Mouse (Mus musculus) CH12.LX (cell line): ENCODE results near the gene Cox5b. TPM values are rescaled to one million over a fixed set of nuclear protein-coding genes. Genes with fewer than 3 reads are reported as not detected.

ENCODE experiments used
- polyA plus RNA-seq: library from polyadenylated mRNA; unstranded; fragments of >175 nt; gene quantifications from 2 replicates; pipeline ENCODE4 v1.2.1, GENCODE M21; 2012; ENCODE audit warnings: low read depth; ENCODE audit not compliant: insufficient read length
- total RNA-seq, 2 experiments: library from RNA; depleted of rRNA; stranded (reverse); fragments of 300-350 nt in 1 of 2; fragments of >200 nt in 1 of 2; gene quantifications; 2 replicates each; pipeline ENCODE4 v1.2.3; 2012 to 2014

The Cox5b gene
- total and polyA plus RNA-seq, 3 experiments = 448 to 599 (median 504) TPM

Other genes starting within 250 kb of the Cox5b start
- 6.0 and 8.5 TPM in 2 replicates for gene Lman2l, start 246.2 kb upstream of the Cox5b start, total RNA-seq (2012; rRNA removed)
- 7.9 and 8.8 TPM in 2 replicates for gene Lman2l, start 246.2 kb upstream of the Cox5b start, total RNA-seq (2014; rRNA removed)
- 19.1 and 20.3 TPM in 2 replicates for gene Lman2l, start 246.2 kb upstream of the Cox5b start, polyA plus RNA-seq
- gene Cnnm4, start 219.8 kb upstream of the Cox5b start, total RNA-seq (2012; rRNA removed) = 4.6 and 5.0 TPM in 2 replicates
- gene Cnnm4, start 219.8 kb upstream of the Cox5b start, total RNA-seq (2014; rRNA removed) = 3.0 and 3.2 TPM in 2 replicates
- 3.0 and 3.5 TPM in 2 replicates for gene Cnnm4, start 219.8 kb upstream of the Cox5b start, polyA plus RNA-seq
- 8.4 and 9.2 TPM in 2 replicates for gene Cnnm3, start 179.6 kb upstream of the Cox5b start, total RNA-seq (2012; rRNA removed)
- 2.8 and 3.0 TPM in 2 replicates for gene Cnnm3, start 179.6 kb upstream of the Cox5b start, total RNA-seq (2014; rRNA removed)
- 7.1 and 8.8 TPM in 2 replicates for gene Cnnm3, start 179.6 kb upstream of the Cox5b start, polyA plus RNA-seq
- 6.1 and 6.7 TPM in 2 replicates for gene Ankrd23, start 154.6 kb upstream of the Cox5b start, total RNA-seq (2012; rRNA removed)
- gene Ankrd23, start 154.6 kb upstream of the Cox5b start, total RNA-seq (2014; rRNA removed) = 2.8 and 4.1 TPM in 2 replicates
- 3.7 and 4.9 TPM in 2 replicates for gene Ankrd23, start 154.6 kb upstream of the Cox5b start, polyA plus RNA-seq
- 0.08 TPM in 1 of 2 replicates, not detected in the other for gene Gm42417, start 152.0 kb upstream of the Cox5b start, total RNA-seq (2012; rRNA removed)
- gene Gm42417, start 152.0 kb upstream of the Cox5b start, total RNA-seq (2014; rRNA removed) = not detected in 2 replicates
- 1.7 and 3.9 TPM in 2 replicates for gene Gm42417, start 152.0 kb upstream of the Cox5b start, polyA plus RNA-seq
- gene Ankrd39, start 144.0 kb upstream of the Cox5b start, total RNA-seq (2012; rRNA removed) = 11.6 and 14.8 TPM in 2 replicates
- 4.3 and 5.1 TPM in 2 replicates for gene Ankrd39, start 144.0 kb upstream of the Cox5b start, total RNA-seq (2014; rRNA removed)
- 8.5 and 11.6 TPM in 2 replicates for gene Ankrd39, start 144.0 kb upstream of the Cox5b start, polyA plus RNA-seq
- 2.2 and 3.4 TPM in 2 replicates for gene Sema4c, start 133.1 kb upstream of the Cox5b start, total RNA-seq (2012; rRNA removed)
- 0.63 and 0.70 TPM in 2 replicates for gene Sema4c, start 133.1 kb upstream of the Cox5b start, total RNA-seq (2014; rRNA removed)
- 1.5 and 1.7 TPM in 2 replicates for gene Sema4c, start 133.1 kb upstream of the Cox5b start, polyA plus RNA-seq
- not detected in 2 replicates for gene Fam178b, start 8.3 kb upstream of the Cox5b start, total RNA-seq (2012; rRNA removed)
- not detected in 2 replicates for gene Fam178b, start 8.3 kb upstream of the Cox5b start, total RNA-seq (2014; rRNA removed)
- 0.50 TPM in 1 of 2 replicates, not detected in the other for gene Fam178b, start 8.3 kb upstream of the Cox5b start, polyA plus RNA-seq
- gene 4933424G06Rik, start 18.7 kb downstream of the Cox5b start, total RNA-seq (2012; rRNA removed) = not detected in 2 replicates
- gene 4933424G06Rik, start 18.7 kb downstream of the Cox5b start, total RNA-seq (2014; rRNA removed) = 0.49 TPM in 1 of 2 replicates, not detected in the other
- gene 4933424G06Rik, start 18.7 kb downstream of the Cox5b start, polyA plus RNA-seq = not detected in 2 replicates
- gene Actr1b, start 23.0 kb downstream of the Cox5b start, total RNA-seq (2012; rRNA removed) = 66.2 and 81.8 TPM in 2 replicates
- 61.0 and 63.6 TPM in 2 replicates for gene Actr1b, start 23.0 kb downstream of the Cox5b start, total RNA-seq (2014; rRNA removed)
- 71.2 and 76.6 TPM in 2 replicates for gene Actr1b, start 23.0 kb downstream of the Cox5b start, polyA plus RNA-seq
- 0.21 and 0.25 TPM in 2 replicates for gene Zap70, start 70.3 kb downstream of the Cox5b start, total RNA-seq (2012; rRNA removed)
- gene Zap70, start 70.3 kb downstream of the Cox5b start, total RNA-seq (2014; rRNA removed) = 0.23 TPM in 2 replicates
- 0.18 TPM in 1 of 2 replicates, not detected in the other for gene Zap70, start 70.3 kb downstream of the Cox5b start, polyA plus RNA-seq